24 mouse cellular contexts compared by ENCODE assay signal in the genomic region with DNA sequence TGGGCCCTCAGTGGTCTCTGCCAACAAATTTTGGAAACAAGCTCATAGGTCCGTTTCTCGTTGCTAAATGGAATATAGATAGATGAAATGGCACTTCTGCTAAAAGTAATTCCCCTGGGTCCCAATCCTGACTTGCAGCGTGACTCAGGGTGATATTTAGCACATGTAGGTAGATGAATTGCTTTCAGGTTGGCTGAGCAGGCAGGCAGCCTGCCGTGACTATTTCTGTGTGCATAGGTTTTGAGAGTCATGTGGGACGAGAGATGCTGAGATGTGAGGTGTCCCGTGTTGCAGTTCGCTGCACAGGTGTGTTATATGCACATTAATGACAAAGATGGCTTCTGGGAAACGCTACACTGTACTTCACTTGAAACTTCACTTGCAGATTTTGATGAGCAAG.
DNase-seq lines count a peak whose midpoint lies in the region; ATAC-seq and TF ChIP-seq lines count a peak whose summit lies in the region.
"Had no signal": no experiment of that assay in that cellular context is flagged by ENCODE, and none has a peak within 500 bp of the region (broad histone marks: within the 10 kb centered on the region; RNA-seq: fewer than 3 reads in every experiment).

No protein-coding gene starts in this region.

- no peak for ATAC-seq in heart, embryonic 14.5 days (ENCODE audit: insufficient number of reproducible peaks, insufficient read depth, low FRiP score, low read depth)
- ATAC-seq in hindbrain, postnatal 0 days: no peak
- no peak for ATAC-seq in stomach, embryonic 16.5 days (ENCODE audit: insufficient read depth, low FRiP score)
- ATAC-seq in stomach, postnatal 0 days (ENCODE audit: low FRiP score, low TSS enrichment): no peak
- ATAC-seq: forebrain, postnatal 0 days; inflammation-experienced regulatory T-cells, adult 6 months had no signal

- H3K36me3 ChIP-seq in heart, embryonic 14.5 days (ENCODE audit: control insufficient read depth, insufficient read depth, low read length): no peaks in the 10 kb centered on the region
- no peaks in the 10 kb centered on the region for H3K36me3 ChIP-seq in hindbrain, postnatal 0 days (ENCODE audit: insufficient read depth, low read length)
- no peaks in the 10 kb centered on the region for H3K36me3 ChIP-seq in hindbrain, embryonic 10.5 days
- no peaks in the 10 kb centered on the region for H3K36me3 ChIP-seq in stomach, embryonic 16.5 days (ENCODE audit: control insufficient read depth, insufficient read depth, low read length)
- no peaks in the 10 kb centered on the region; the same call in 1 of the 2 replicates for H3K36me3 ChIP-seq in stomach, postnatal 0 days (ENCODE audit: control insufficient read depth, insufficient read depth, low read length)
- H3K36me3 ChIP-seq: embryonic facial prominence, embryonic 12.5 days; liver, embryonic 13.5 days; midbrain, embryonic 12.5 days; neural tube, embryonic 12.5 days; stomach, embryonic 15.5 days had no signal

- no peak for TF ChIP-seq EP300 in stomach, postnatal 0 days (optimal IDR thresholded peaks at IDR 0.05)

- peak; percentile 24 for DNase-seq in cerebellum, adult 9-11 months
- no peak for DNase-seq in cerebellum, postnatal 4 days (ENCODE audit: low spot score in 2 of 2)
- DNase-seq in heart, postnatal 14 days: no peak
- peak; percentile 2 for DNase-seq in hindbrain, postnatal 0 days (ENCODE audit: low spot score)
- no peak for DNase-seq in hindbrain, embryonic 10.5 days (ENCODE audit: low spot score)
- DNase-seq in stomach, postnatal 0 days (ENCODE audit: low spot score): no peak
- DNase-seq: adrenal gland, postnatal 25 days; forebrain, postnatal 0 days; heart, postnatal 4 days; kidney, adult 18-20 months; kidney, postnatal 4 days; liver, embryonic 13.5 days; lung, adult 2 months; lung, postnatal 14 days; thymus, adult 2 months; thymus, postnatal 4 days had no signal

- WGBS in heart, embryonic 14.5 days: 84% methylated on average over 8 of the region's 8 CpGs
- 73% methylated on average over 8 of the region's 8 CpGs for WGBS in hindbrain, postnatal 0 days
- WGBS in hindbrain, embryonic 10.5 days: 91% methylated on average over 8 of the region's 8 CpGs
- 80% methylated on average over 8 of the region's 8 CpGs for WGBS in stomach, embryonic 16.5 days
- 77% methylated on average over 8 of the region's 8 CpGs for WGBS in stomach, postnatal 0 days

- H3K27me3 ChIP-seq in heart, embryonic 14.5 days (ENCODE audit: control insufficient read depth, insufficient read depth, low read length): no peaks in the 10 kb centered on the region
- H3K27me3 ChIP-seq in hindbrain, postnatal 0 days (ENCODE audit: insufficient read depth, low read length): no peaks in the 10 kb centered on the region
- no peaks in the 10 kb centered on the region for H3K27me3 ChIP-seq in hindbrain, embryonic 10.5 days (ENCODE audit: insufficient read depth, poor library complexity, severe bottlenecking)
- no peaks in the 10 kb centered on the region for H3K27me3 ChIP-seq in stomach, embryonic 16.5 days (ENCODE audit: control insufficient read depth, insufficient read depth, low read length)
- no peaks in the 10 kb centered on the region for H3K27me3 ChIP-seq in stomach, postnatal 0 days (ENCODE audit: control insufficient read depth, insufficient read depth, low read length)
- H3K27me3 ChIP-seq: embryonic facial prominence, embryonic 12.5 days; liver, embryonic 13.5 days; midbrain, embryonic 12.5 days; neural tube, embryonic 12.5 days; stomach, embryonic 15.5 days had no signal

- H3K4me3 ChIP-seq in heart, embryonic 14.5 days (ENCODE audit: control insufficient read depth in 1 of 2, insufficient read depth in 1 of 2, low read depth in 1 of 2, low read length in 2 of 2): no peak overlapping the region
- H3K4me3 ChIP-seq in hindbrain, postnatal 0 days (ENCODE audit: low read length): no peak overlapping the region
- no peak overlapping the region for H3K4me3 ChIP-seq in hindbrain, embryonic 10.5 days
- no peak overlapping the region for H3K4me3 ChIP-seq in stomach, embryonic 16.5 days (replicated peaks; ENCODE audit: low read length)
- H3K4me3 ChIP-seq in stomach, postnatal 0 days (ENCODE audit: low read depth, low read length): no peak overlapping the region
- H3K4me3 ChIP-seq: embryonic facial prominence, embryonic 12.5 days; left cerebral cortex, adult 2 months; liver, embryonic 13.5 days; midbrain, embryonic 12.5 days; neural tube, embryonic 12.5 days; stomach, embryonic 15.5 days had no signal

- peak overlapping the region; percentile 22 to 70; a peak in 2 of 4 replicates for H3K27ac ChIP-seq in heart, embryonic 14.5 days (replicated peaks in 1 of 2; ENCODE audit: control insufficient read depth in 1 of 2, insufficient read depth in 1 of 2, low read depth in 2 of 2, low read length in 2 of 2)
- no peak overlapping the region for H3K27ac ChIP-seq in hindbrain, postnatal 0 days
- no peak overlapping the region for H3K27ac ChIP-seq in hindbrain, embryonic 10.5 days
- peak overlapping the region; percentile 42; the same call in 1 of the 2 replicates for H3K27ac ChIP-seq in stomach, embryonic 16.5 days (ENCODE audit: low read length)
- no peak overlapping the region for H3K27ac ChIP-seq in stomach, postnatal 0 days (replicated peaks)
- H3K27ac ChIP-seq: embryonic facial prominence, embryonic 12.5 days; left cerebral cortex, adult 2 months; liver, embryonic 13.5 days; midbrain, embryonic 12.5 days; neural tube, embryonic 12.5 days; stomach, embryonic 15.5 days had no signal

- no peak overlapping the region for H3K4me2 ChIP-seq in heart, embryonic 14.5 days (ENCODE audit: low read length)
- H3K4me2 ChIP-seq in hindbrain, postnatal 0 days (ENCODE audit: low read depth, low read length): no peak overlapping the region
- no peak overlapping the region for H3K4me2 ChIP-seq in stomach, embryonic 16.5 days (ENCODE audit: low read depth, low read length)
- H3K4me2 ChIP-seq in stomach, postnatal 0 days (replicated peaks; ENCODE audit: low read depth): no peak overlapping the region
- H3K4me2 ChIP-seq: embryonic facial prominence, embryonic 12.5 days; liver, embryonic 13.5 days; midbrain, embryonic 12.5 days; neural tube, embryonic 12.5 days; stomach, embryonic 15.5 days had no signal

- H3K4me1 ChIP-seq in heart, embryonic 14.5 days (ENCODE audit: control insufficient read depth in 2 of 2, insufficient read depth in 2 of 2, low read length in 2 of 2): peaks cover 22 to 39% of the 10 kb centered on the region in 2 experiments
- H3K4me1 ChIP-seq in hindbrain, postnatal 0 days (ENCODE audit: insufficient read depth, low read length): no peaks in the 10 kb centered on the region
- H3K4me1 ChIP-seq in hindbrain, embryonic 10.5 days (replicated peaks): 0 out of 2 replicates have a peak, but pooled peaks cover 4% of the 10 kb centered on the region
- H3K4me1 ChIP-seq in stomach, embryonic 16.5 days (ENCODE audit: control insufficient read depth, insufficient read depth, low read length): no peaks in the 10 kb centered on the region
- H3K4me1 ChIP-seq in stomach, postnatal 0 days (replicated peaks; ENCODE audit: control insufficient read depth, insufficient read depth): no peaks in the 10 kb centered on the region
- H3K4me1 ChIP-seq: embryonic facial prominence, embryonic 12.5 days; liver, embryonic 13.5 days; midbrain, embryonic 12.5 days; neural tube, embryonic 12.5 days; stomach, embryonic 15.5 days had no signal

- intact Hi-C loops in heart, postnatal 14 days (cut with DNase I): no loop called here

- H3K9me3 ChIP-seq in heart, embryonic 14.5 days (ENCODE audit: control insufficient read depth, low read length): no peaks in the 10 kb centered on the region
- no peaks in the 10 kb centered on the region for H3K9me3 ChIP-seq in hindbrain, postnatal 0 days (ENCODE audit: low read length)
- H3K9me3 ChIP-seq in hindbrain, embryonic 10.5 days: no peaks in the 10 kb centered on the region
- no peaks in the 10 kb centered on the region for H3K9me3 ChIP-seq in stomach, embryonic 16.5 days (replicated peaks; ENCODE audit: control insufficient read depth, low read length)
- H3K9me3 ChIP-seq in stomach, postnatal 0 days (ENCODE audit: control insufficient read depth, low read length): no peaks in the 10 kb centered on the region
- H3K9me3 ChIP-seq: embryonic facial prominence, embryonic 12.5 days; liver, embryonic 13.5 days; midbrain, embryonic 12.5 days; neural tube, embryonic 12.5 days; stomach, embryonic 15.5 days had no signal

- no peak overlapping the region for H3K9ac ChIP-seq in heart, embryonic 14.5 days (ENCODE audit: low read length)
- no peak overlapping the region for H3K9ac ChIP-seq in hindbrain, postnatal 0 days (replicated peaks; ENCODE audit: low read length)
- no peak overlapping the region for H3K9ac ChIP-seq in stomach, embryonic 16.5 days (ENCODE audit: low read length)
- no peak overlapping the region for H3K9ac ChIP-seq in stomach, postnatal 0 days (ENCODE audit: low read length)
- H3K9ac ChIP-seq: embryonic facial prominence, embryonic 12.5 days; forebrain, postnatal 0 days; liver, embryonic 13.5 days; midbrain, embryonic 12.5 days; neural tube, embryonic 12.5 days; stomach, embryonic 15.5 days had no signal

- no peak for TF ChIP-seq CTCF in hindbrain, postnatal 0 days (IDR thresholded peaks at IDR 0.05; ENCODE audit: low read depth)
- no peak for TF ChIP-seq CTCF in stomach, postnatal 0 days (IDR thresholded peaks at IDR 0.05; ENCODE audit: low read depth)

Comparison
In these comparisons a context has a peak if more than half of its experiments do, and no peak if none do; other contexts are left out.
1. DNase-seq: peak in cerebellum, adult 9-11 months (single experiment) and hindbrain, postnatal 0 days (single experiment); none in cerebellum, postnatal 4 days (0 of 2), heart, postnatal 14 days (0 of 2), hindbrain, embryonic 10.5 days (single experiment) and stomach, postnatal 0 days (single experiment).
2. H3K27ac ChIP-seq: peak in heart, embryonic 14.5 days (2 of 2) and stomach, embryonic 16.5 days (single experiment); none in hindbrain, postnatal 0 days (single experiment), hindbrain, embryonic 10.5 days (single experiment) and stomach, postnatal 0 days (single experiment).